Mouse (Mus musculus) CH12.LX (cell line): ENCODE measurements around the gene Tle2.

ENCODE experiments used
- BHLHE40 ChIP-seq: IDR thresholded peaks from 2 replicates; pipeline ENCODE4 v1.6.1; 2011; ENCODE audit warnings: mild to moderate bottlenecking, low read depth, low read length, improper control_type of control experiment
- CHD1 ChIP-seq: IDR thresholded peaks from 2 replicates; pipeline ENCODE4 v1.6.1; 2012; ENCODE audit warnings: low read depth, low read length, improper control_type of control experiment, inconsistent platforms
- CTCF ChIP-seq, 2 experiments: IDR thresholded peaks in 1 of 2; conservative IDR thresholded peaks in 1 of 2; 2 replicates each; pipeline ENCODE4 v1.5.1; 2011 to 2012; ENCODE audit warnings: low read depth in 2 of 2, low read length in 2 of 2, improper control_type of control experiment in 1 of 2, inconsistent platforms in 1 of 2, mild to moderate bottlenecking in 1 of 2, moderate library complexity in 1 of 2
- EP300 ChIP-seq: IDR thresholded peaks from 2 replicates; pipeline ENCODE4 v1.6.1; 2011; ENCODE audit warnings: low read length, improper control_type of control experiment
- HCFC1 ChIP-seq: IDR thresholded peaks from 2 replicates; pipeline ENCODE4 v1.6.1; 2012; ENCODE audit warnings: low read depth, mild to moderate bottlenecking, inconsistent platforms, low read length, improper control_type of control experiment
- MAFK ChIP-seq: IDR thresholded peaks from 2 replicates; pipeline ENCODE4 v1.6.1; 2011; ENCODE audit warnings: low read length, improper control_type of control experiment; ENCODE audit not compliant: insufficient replicate concordance
- MAX ChIP-seq: IDR thresholded peaks from 2 replicates; pipeline ENCODE4 v1.6.1; 2011; ENCODE audit warnings: low read length, improper control_type of control experiment
- POLR2A ChIP-seq: IDR thresholded peaks from 2 replicates; pipeline ENCODE4 v1.6.1; 2011; ENCODE audit warnings: low read depth, mild to moderate bottlenecking, improper control_type of control experiment, low read length
- RCOR1 ChIP-seq: conservative IDR thresholded peaks from 2 replicates; pipeline ENCODE4 v1.6.1; 2012; ENCODE audit warnings: low read depth, mild to moderate bottlenecking, inconsistent platforms, low read length, improper control_type of control experiment
- TCF12 ChIP-seq: IDR thresholded peaks from 2 replicates; pipeline ENCODE4 v1.6.1; 2014; ENCODE audit warnings: low read depth, mild to moderate bottlenecking, inconsistent platforms, low read length, improper control_type of control experiment

- TF ChIP-seq RCOR1 (no peak), CHD1 (no peak), EP300 (no peak), POLR2A (no peak), MAFK (no peak), CTCF (conservative IDR thresholded peaks at IDR 0.05 in 1 of 2, IDR thresholded peaks at IDR 0.05 in 1 of 2; ENCODE audit: low read depth in 2 of 2, low read length in 2 of 2) (no peak), HCFC1 (no peak), MAX (no peak), TCF12 (no peak), BHLHE40 (no peak)
These were observed 39.5 kb upstream of the Tle2 start for GRCm38 (mm10) chr10:81534826-81535225.
